Mouse (Mus musculus): ENCODE measurements around the gene Clrn1. TPM values are rescaled to one million over a fixed set of nuclear protein-coding genes. Genes with fewer than 3 reads are reported as not detected.

The Clrn1 gene
- polyA plus RNA-seq, 1 experiment: 0.26 TPM

DNA sequence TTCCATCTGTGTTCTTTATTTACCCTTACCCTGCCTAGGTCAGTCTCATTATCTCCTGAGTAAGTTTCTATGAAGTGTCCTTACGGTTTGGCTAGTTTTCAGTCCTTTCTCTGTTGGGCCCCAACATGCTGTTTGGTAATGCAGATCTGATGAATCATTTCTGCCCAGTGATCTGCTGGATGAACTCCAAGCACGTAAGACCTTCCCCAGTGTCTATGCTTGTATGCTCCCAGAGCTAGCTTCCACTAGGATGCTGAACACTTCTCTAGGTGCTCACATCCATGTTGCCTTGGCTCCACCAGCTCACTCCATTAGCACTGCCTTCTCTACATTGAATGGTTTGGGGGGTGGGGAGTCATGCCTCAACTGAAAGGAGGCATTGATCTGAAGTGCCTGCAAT is 52.3 kb downstream of the Clrn1 start:
- DNase-seq (ENCODE audit: extremely low spot score in 1 of 2, low spot score in 1 of 2): no peak

- no peak for DNase-seq (ENCODE audit: extremely low spot score in 1 of 2, low spot score in 1 of 2)
These were observed 53.6 kb downstream of the Clrn1 start for GRCm38 (mm10) chr3:58831586-58831985.

- DNase-seq (ENCODE audit: extremely low spot score in 1 of 2, low spot score in 1 of 2): no peak
These were observed 55.2 kb downstream of the Clrn1 start for GRCm38 (mm10) chr3:58829926-58830325.

GRCm38 (mm10) chr3:58828366-58829153 is 56.6 kb downstream of the Clrn1 start:
- peak in 1 of 2 experiments; percentile 26 for DNase-seq (ENCODE audit: extremely low spot score in 1 of 2, low spot score in 1 of 2)

- DNase-seq (ENCODE audit: extremely low spot score in 1 of 2, low spot score in 1 of 2): no peak
These were observed 58.9 kb downstream of the Clrn1 start for GRCm38 (mm10) chr3:58826266-58826665.

- DNase-seq (ENCODE audit: extremely low spot score in 1 of 2, low spot score in 1 of 2): no peak
These were observed 62.9 kb downstream of the Clrn1 start, which contains the start of gene Mindy4b-ps for GRCm38 (mm10) chr3:58822211-58822610. TSS of gene Mindy4b-ps (minus strand) at chr3:58822311.

- no peak for DNase-seq (ENCODE audit: extremely low spot score in 1 of 2, low spot score in 1 of 2)
These were observed 67.8 kb downstream of the Clrn1 start for GRCm38 (mm10) chr3:58817337-58817736.

DNA sequence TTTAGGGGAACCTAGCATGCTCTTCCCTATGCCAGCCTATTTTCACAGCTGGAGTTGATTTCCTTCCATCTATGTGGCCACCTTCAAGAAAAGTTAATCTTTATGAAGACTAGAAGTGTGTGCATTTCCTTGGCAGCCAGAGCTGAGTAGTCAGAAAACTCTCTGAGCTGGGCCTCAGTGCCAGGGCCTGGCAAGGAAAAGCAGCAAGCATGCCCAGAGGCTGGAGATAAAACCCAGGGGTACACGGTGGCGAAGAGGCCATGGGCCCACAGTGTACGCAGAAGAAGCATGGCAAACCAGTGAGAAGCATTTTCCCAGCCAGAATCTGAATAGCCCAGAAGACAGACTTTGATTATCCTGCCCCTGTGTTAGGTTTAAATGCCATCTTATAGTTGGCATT is 70.9 kb downstream of the Clrn1 start:
- no peak for DNase-seq (ENCODE audit: extremely low spot score in 1 of 2, low spot score in 1 of 2)

- peak; percentile 25 to 57 for DNase-seq (ENCODE audit: extremely low spot score in 1 of 2, low spot score in 1 of 2)
These were observed 74.8 kb downstream of the Clrn1 start for GRCm38 (mm10) chr3:58810353-58810752.

DNA sequence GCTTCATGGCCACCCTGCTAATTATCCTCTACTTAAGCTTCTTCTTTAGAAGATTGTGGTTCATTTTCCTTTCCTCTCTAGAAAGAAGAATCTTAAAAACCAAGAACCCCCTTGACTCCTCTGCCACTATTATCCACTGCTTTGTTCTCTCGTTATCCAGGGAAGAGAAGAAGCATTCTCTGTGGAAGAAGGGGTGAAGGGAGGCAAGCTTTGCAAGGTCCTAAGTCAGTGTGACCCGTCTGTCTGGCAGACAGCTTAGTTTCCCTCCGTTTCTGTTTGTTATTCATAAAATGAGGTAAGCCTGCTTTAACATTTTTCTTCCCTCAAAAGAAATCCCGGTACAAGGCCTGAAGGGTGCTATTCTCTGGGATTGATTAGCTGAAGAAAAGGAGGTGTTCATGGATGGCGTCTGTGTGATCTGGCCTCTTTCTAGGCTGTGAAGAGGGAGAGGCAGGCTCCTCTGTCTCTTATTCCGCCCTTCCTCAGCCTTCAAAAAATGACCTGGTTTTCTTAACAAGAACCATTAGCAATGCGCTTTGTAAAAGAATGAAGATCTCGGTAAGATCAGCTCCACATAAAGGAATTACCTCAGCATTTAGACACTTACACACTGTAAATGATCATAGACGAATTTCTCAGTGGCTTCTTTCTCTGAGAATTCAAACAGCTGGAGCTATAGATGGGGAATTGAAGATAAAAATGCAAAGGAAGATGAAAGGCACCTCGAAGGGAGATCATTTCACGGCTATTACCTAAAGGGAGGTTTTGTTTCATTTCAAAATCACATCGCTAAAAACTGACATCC is 75.8 kb downstream of the Clrn1 start:
- no peak for DNase-seq (ENCODE audit: extremely low spot score in 1 of 2, low spot score in 1 of 2)

DNA sequence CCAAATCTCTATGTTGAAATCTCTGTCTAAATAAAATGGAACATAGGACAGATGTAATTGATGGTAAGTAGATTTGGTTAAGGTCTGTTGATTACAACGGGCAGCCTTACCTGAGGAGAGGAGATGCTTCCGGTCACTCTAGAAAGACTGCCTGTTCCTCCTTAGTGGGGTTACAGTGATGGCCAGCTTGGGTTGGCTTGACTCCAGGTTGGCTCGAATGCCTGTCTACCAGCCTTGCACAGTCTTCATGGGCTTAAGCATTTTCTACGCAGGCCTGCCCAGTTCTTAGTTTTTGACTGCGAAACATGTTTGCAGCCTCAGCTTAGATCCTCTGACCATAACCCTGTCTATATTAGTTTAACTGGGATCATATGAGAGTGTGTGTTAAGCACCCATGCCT is 76.5 kb downstream of the Clrn1 start:
- DNase-seq (ENCODE audit: extremely low spot score in 1 of 2, low spot score in 1 of 2): no peak

- DNase-seq (ENCODE audit: extremely low spot score in 1 of 2, low spot score in 1 of 2): no peak
These were observed 80.4 kb downstream of the Clrn1 start for GRCm38 (mm10) chr3:58804745-58805144.

DNA sequence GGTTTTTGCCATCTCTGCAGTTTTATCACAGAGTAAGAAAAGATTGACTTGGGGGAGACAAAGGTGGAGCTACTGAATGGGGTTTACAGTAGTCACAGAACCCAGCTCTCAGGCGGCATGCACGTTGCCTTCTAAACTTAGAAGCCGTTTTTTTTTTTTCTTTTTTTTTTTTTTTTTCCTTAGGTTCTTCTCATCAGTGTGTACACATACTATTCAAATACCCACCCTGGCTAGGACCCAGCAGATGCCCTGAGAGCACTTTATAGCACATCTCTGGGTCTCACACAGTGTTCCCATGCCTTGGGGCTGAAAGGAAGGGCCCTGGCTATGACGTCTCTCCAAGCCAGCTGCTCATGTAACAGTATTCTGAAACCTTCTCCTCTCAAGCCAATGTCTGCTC is 86.5 kb downstream of the Clrn1 start:
- DNase-seq (ENCODE audit: extremely low spot score in 1 of 2, low spot score in 1 of 2): no peak

GRCm38 (mm10) chr3:58798245-58798644 is 86.9 kb downstream of the Clrn1 start:
- no peak for DNase-seq (ENCODE audit: extremely low spot score in 1 of 2, low spot score in 1 of 2)

Other genes starting within 250 kb of the Clrn1 start
- gene Erich6, start 248.1 kb downstream of the Clrn1 start, polyA plus RNA-seq (2012; rRNA removed): 1.8 and 2.0 TPM in 2 replicates
- 14.4 TPM in 2 replicates for gene Siah2, start 192.9 kb downstream of the Clrn1 start, polyA plus RNA-seq (2012; rRNA removed)
- gene Mindy4b-ps, start 63.0 kb downstream of the Clrn1 start, polyA plus RNA-seq (2012; rRNA removed): 0.84 and 1.0 TPM in 2 replicates
- gene Med12l, start 120.5 kb upstream of the Clrn1 start, polyA plus RNA-seq (2012; rRNA removed): 10.2 and 11.5 TPM in 2 replicates
- gene Gpr171, start 216.5 kb upstream of the Clrn1 start, polyA plus RNA-seq (2012; rRNA removed): not detected in 2 replicates

Measured in frontal cortex, adult 2 months (tissue).